Mouse (Mus musculus): ENCODE measurements around the gene Ess2.

Gene Ess2

DNA sequence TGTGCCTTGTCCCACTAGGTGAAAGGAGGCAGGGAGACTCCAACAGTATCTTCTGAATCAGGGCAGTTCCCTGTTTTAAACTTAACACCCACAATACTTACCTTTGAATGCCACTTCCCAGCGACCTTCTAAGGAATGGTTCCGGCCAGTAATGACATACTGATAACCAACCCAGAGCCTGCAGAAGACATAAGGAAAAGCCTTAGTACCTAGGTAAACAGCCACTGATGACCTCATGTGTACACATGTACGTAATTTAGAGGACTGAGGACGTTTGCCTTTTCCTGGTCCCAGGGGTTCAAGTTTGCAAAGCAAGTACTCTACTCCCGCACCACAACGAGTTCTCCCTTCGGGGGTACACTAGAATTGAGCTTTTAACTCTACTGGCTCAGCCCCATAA, 54.0 kb downstream of the Ess2 start:
- DNase-seq (ENCODE audit: low spot score): no peak

DNA sequence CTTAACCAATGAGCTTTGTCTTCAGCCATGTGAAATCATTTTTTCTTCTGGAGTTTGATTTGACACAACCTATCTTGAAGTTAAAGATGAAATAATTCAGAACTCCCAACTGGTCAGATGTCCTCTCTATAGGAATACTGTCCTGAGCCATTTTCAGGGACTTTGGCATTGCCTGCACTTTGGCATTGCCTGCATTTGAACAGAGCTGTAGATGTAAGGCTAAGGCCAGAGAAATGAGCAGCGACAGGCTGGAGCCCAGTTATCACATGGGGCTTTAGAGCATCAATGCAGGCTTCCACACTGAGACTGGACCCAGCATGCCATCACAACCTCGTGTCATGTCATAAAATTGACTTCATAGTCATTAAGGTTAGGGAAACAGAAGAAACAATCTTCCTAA, 57.9 kb downstream of the Ess2 start:
- no peak for DNase-seq (ENCODE audit: low spot score)

GRCm38 (mm10) chr16:17851860-17852259, 59.3 kb downstream of the Ess2 start:
- no peak for DNase-seq (ENCODE audit: low spot score)

DNA sequence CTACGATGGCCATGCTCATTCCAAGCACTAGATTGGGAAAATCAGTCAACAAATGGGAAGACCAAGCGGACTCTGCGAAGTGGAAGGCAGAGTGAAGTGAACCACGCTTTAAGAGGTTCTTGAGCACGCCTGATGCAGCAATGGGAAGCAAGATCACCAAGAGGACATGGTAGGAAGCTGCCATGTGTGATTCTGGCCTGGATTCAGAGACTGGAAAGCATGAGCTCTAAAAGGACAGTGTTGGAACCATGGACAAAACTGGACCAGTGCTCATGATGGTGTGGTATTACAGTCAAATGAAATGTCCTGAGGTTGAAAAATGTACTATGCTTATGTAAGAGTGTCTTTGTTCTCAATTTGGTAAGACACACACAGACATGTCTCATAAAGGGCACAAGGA, 59.8 kb downstream of the Ess2 start:
- DNase-seq (ENCODE audit: low spot score): no peak
